Mouse (Mus musculus) heart, embryonic 10.5 days (tissue): ENCODE results near the gene Fut8. TPM values are rescaled to one million over a fixed set of nuclear protein-coding genes. Genes with fewer than 3 reads are reported as not detected.
"Not testable (repeated sequence)": the region's sequence is repeated elsewhere in the genome, so short reads cannot be mapped to it uniquely, and the experiment has no call there.

ENCODE experiments used
- DNase-seq: peaks from one replicate; pipeline ENCODE4 v3.0.0-alpha.2; 2017; ENCODE audit warnings: low spot score
- H3K27ac ChIP-seq: fragments of 300-500 bp; sonication (generic); 2 replicates; pipeline ENCODE4 v1.5.1; 2016; ENCODE audit warnings: mild to moderate bottlenecking
- H3K27me3 ChIP-seq: fragments of 300-500 bp; sonication (generic); 2 replicates; pipeline ENCODE4 v1.6.1; 2016; ENCODE audit warnings: mild to moderate bottlenecking; ENCODE audit not compliant: poor library complexity, insufficient read depth, severe bottlenecking
- H3K36me3 ChIP-seq: fragments of 300-500 bp; sonication (generic); 2 replicates; pipeline ENCODE4 v1.6.1; 2016; ENCODE audit warnings: mild to moderate bottlenecking, moderate library complexity
- H3K4me1 ChIP-seq: fragments of 300-500 bp; sonication (generic); 2 replicates; pipeline ENCODE4 v1.6.1; 2016; ENCODE audit warnings: mild to moderate bottlenecking
- H3K4me3 ChIP-seq: fragments of 300-500 bp; sonication (generic); 2 replicates; pipeline ENCODE4 v1.5.1; 2016; ENCODE audit warnings: mild to moderate bottlenecking, moderate library complexity
- H3K9me3 ChIP-seq: fragments of 300-500 bp; sonication (generic); 2 replicates; pipeline ENCODE4 v1.6.1; 2016; ENCODE audit warnings: mild to moderate bottlenecking, moderate library complexity
- WGBS: fragments of 180-500 bp; shearing (Covaris S2); methylation state at CpG from one replicate; pipeline ENCODE4 v1.1.7; 2016; 5-methylcytosine and 5-hydroxymethylcytosine counted together
- polyA plus RNA-seq: library from polyadenylated mRNA; unstranded; fragments of >200 nt; fragmentation: Nextera tagmentation; extraction: Ambion mirVana; gene quantifications from 2 replicates; pipeline ENCODE4 v1.2.1, GENCODE M21; 2016

The Fut8 gene
- polyA plus RNA-seq, 1 experiment from 2014 or later: 21.6 TPM

GRCm38 (mm10) chr12:77225727-77226126, 12.2 kb upstream of the Fut8 start:
- H3K4me3 ChIP-seq: no peak overlapping the region

DNA sequence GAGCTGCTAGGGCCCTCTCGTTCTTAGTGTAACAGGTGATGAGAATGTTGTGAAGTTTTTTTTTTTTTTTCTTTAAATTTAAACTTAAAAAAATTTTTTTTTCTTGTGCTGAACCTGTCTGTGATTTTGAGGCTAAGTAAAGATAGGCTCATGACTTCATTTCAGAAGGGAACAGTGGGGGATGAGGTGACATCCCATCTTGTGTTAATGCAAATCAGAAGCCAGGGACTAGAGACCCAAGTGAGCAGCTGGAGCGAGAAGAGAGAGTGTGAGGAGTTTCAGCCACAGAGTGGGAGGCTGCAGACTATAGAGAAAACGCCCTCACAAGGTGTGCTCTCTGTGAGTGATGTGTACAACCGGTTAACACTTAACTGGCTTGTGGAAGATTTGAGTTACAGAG, 2.0 kb upstream of the Fut8 start:
- no peaks in the 10 kb centered on the region for H3K36me3 ChIP-seq
- H3K27ac ChIP-seq: no peak overlapping the region
- 44% methylated on average over 4 of the region's 4 CpGs for WGBS
- no peak for DNase-seq
- no peaks in the 10 kb centered on the region for H3K27me3 ChIP-seq
- no peak overlapping the region for H3K4me3 ChIP-seq
- H3K4me1 ChIP-seq: no peaks in the 10 kb centered on the region
- H3K9me3 ChIP-seq: no peaks in the 10 kb centered on the region

More at GRCm38 (mm10) chr12:77225727-77226126, 12.2 kb upstream of the Fut8 start:
- no peaks in the 10 kb centered on the region for H3K4me1 ChIP-seq
- no peak for DNase-seq
- H3K27me3 ChIP-seq: 0 out of 2 replicates have a peak, but pooled peaks cover 4% of the 10 kb centered on the region
- H3K9me3 ChIP-seq: no peaks in the 10 kb centered on the region
- WGBS: 73% methylated on average over 3 of the region's 3 CpGs
- H3K27ac ChIP-seq: no peak overlapping the region
- H3K36me3 ChIP-seq: no peaks in the 10 kb centered on the region

DNA sequence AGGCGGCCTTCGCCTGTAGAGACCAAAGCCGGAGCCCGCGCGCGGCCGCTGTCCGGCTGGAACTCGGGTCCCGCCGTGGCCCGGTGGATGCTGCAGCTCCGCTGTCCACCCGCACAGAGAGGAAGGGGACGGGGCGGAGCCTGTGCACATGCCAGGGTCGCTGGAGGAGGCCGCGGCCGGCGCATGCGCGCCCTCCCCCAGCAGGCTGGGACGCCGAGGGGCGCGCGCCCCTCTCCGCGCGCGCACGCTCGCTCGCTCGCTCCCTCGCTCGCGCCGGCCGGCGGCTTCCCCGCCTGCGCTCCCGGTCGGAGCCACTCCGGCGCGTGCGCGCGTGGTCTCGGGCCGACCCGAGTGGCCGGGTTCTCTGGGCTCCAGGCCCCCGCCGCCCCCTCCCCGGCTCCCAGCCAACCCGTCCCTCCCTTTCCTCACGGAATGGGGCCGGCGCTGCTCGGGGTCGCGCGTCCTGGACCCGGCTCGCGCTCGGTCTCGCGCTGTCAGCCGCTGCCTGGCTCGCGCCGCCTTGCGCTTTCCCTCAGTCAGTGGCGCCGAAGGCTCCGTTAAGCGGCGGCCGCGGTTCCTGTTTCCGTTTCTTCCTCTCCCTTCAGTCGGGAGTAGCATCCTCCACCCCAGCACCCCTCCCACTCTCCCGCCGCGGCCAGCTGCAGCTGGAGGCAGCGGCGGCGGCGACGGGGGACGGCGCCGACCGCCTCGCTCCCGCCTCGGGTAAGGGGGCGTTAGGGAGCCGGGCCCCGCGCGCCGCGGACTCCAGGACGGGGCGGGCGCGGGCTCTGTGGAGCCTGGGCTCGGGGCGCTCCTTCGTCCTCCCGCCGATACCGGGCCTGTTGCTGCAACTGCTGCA, 835 bp downstream of the Fut8 start:
- Histone ChIP-seq H3K4me1 (no peaks in the 10 kb centered on the region), H3K27me3 (no peaks in the 10 kb centered on the region), H3K36me3 (no peaks in the 10 kb centered on the region), H3K4me3 (peak overlapping the region; percentile 83), H3K27ac (peak overlapping the region; percentile 95), H3K9me3 (no peaks in the 10 kb centered on the region)
- peak; percentile 92 for DNase-seq
- WGBS: under 1% methylated on average over 115 of the region's 120 CpGs

DNA sequence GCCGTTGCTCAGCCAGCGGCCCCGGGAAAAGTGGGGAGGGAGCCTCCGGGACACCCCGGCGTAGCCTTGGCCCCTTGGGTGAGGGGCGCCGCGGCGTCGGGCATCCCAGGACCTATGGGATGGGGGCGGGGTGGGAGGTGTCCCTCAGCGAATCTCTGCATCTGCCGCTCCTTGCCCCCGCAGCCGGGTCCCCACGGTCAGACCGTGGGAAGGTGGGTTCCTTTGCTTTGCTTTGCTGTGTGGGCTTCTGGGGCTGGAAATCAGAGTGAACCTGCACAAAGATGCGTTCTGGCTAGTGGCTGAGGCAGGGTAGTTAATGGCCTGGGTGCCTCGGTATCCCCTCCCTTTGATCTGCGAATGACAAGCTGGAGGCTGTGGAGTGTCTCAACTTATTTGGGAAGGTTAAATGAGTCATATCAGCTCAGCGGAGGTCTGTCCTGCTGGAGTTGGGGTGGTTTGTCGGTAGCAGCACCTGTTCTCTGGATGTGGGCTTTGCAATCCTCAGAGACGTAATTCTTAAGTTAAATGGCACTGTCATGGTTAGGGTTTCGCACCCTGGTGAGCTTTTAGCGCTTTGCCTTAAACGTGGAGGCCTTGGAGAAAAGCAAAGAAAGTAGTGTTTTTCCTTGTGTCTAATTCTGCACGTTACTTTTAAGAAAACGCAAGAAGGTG, 1.6 kb downstream of the Fut8 start:
- 1% methylated on average over 28 of the region's 29 CpGs for WGBS
- Histone ChIP-seq H3K27ac (peak overlapping the region; percentile 95), H3K27me3 (no peaks in the 10 kb centered on the region), H3K9me3 (no peaks in the 10 kb centered on the region), H3K36me3 (no peaks in the 10 kb centered on the region), H3K4me3 (peak overlapping the region; percentile 83), H3K4me1 (no peaks in the 10 kb centered on the region)
- peak; percentile 75 for DNase-seq

GRCm38 (mm10) chr12:77240372-77240771, 2.4 kb downstream of the Fut8 start:
- Histone ChIP-seq H3K4me3 (no peak overlapping the region), H3K36me3 (no peaks in the 10 kb centered on the region), H3K27me3 (no peaks in the 10 kb centered on the region), H3K9me3 (no peaks in the 10 kb centered on the region), H3K27ac (no peak overlapping the region), H3K4me1 (no peaks in the 10 kb centered on the region)
- no peak for DNase-seq
- WGBS: 59% methylated on average over 6 of the region's 6 CpGs

- 81% methylated on average over 1 of the region's 1 CpGs for WGBS
- Histone ChIP-seq H3K9me3 (no peaks in the 10 kb centered on the region), H3K4me1 (no peaks in the 10 kb centered on the region), H3K36me3 (no peaks in the 10 kb centered on the region), H3K27ac (no peak overlapping the region), H3K27me3 (no peaks in the 10 kb centered on the region), H3K4me3 (no peak overlapping the region)
- DNase-seq: no peak
Measured at GRCm38 (mm10) chr12:77240839-77241238, 2.9 kb downstream of the Fut8 start.

DNA sequence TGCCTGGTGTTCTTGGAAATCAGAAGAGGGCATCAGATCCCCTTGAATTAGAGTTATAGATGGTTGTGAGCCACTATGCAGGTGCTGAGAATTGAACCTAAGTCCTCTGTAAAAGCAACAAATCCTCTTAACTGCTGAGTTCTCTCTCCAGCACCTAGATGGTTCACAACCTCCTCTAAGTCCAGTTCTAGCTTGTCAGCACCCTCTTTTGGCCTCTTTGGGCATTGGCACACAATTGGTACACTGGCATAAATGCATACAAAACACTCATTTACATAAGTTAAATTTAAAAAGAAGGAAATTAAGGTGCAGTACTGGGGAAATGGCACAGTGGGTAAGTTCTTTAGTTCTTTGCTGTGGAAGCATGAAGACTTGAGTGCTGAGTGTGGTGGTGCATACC, 24.7 kb downstream of the Fut8 start:
- DNase-seq: no peak

GRCm38 (mm10) chr12:77263816-77264215, 25.9 kb downstream of the Fut8 start:
- Histone ChIP-seq H3K27me3 (no peaks in the 10 kb centered on the region), H3K27ac (no peak overlapping the region)
- 89% methylated on average over 2 of the region's 2 CpGs for WGBS

More for the DNA sequence above, 24.7 kb downstream of the Fut8 start:
- Histone ChIP-seq H3K27me3 (no peaks in the 10 kb centered on the region), H3K4me1 (no peaks in the 10 kb centered on the region), H3K27ac (no peak overlapping the region), H3K9me3 (no peaks in the 10 kb centered on the region), H3K4me3 (no peak overlapping the region), H3K36me3 (no peaks in the 10 kb centered on the region)

GRCm38 (mm10) chr12:77270694-77271093, 32.8 kb downstream of the Fut8 start:
- 73% methylated on average over 3 of the region's 3 CpGs for WGBS
- H3K36me3 ChIP-seq: no peaks in the 10 kb centered on the region
- DNase-seq: no peak

More at GRCm38 (mm10) chr12:77263816-77264215, 25.9 kb downstream of the Fut8 start:
- Histone ChIP-seq H3K9me3 (no peaks in the 10 kb centered on the region), H3K36me3 (no peaks in the 10 kb centered on the region), H3K4me1 (no peaks in the 10 kb centered on the region), H3K4me3 (no peak overlapping the region)
- no peak for DNase-seq

GRCm38 (mm10) chr12:77288507-77288906, 50.6 kb downstream of the Fut8 start:
- 76% methylated on average over 2 of the region's 2 CpGs for WGBS
- no peak overlapping the region for H3K27ac ChIP-seq
- no peak overlapping the region for H3K4me3 ChIP-seq
- no peaks in the 10 kb centered on the region for H3K4me1 ChIP-seq
- H3K9me3 ChIP-seq: no peaks in the 10 kb centered on the region
- H3K36me3 ChIP-seq: no peaks in the 10 kb centered on the region
- H3K27me3 ChIP-seq: no peaks in the 10 kb centered on the region
- DNase-seq: no peak

More at GRCm38 (mm10) chr12:77270694-77271093, 32.8 kb downstream of the Fut8 start:
- no peaks in the 10 kb centered on the region for H3K27me3 ChIP-seq
- no peaks in the 10 kb centered on the region for H3K9me3 ChIP-seq
- H3K27ac ChIP-seq: no peak overlapping the region
- H3K4me1 ChIP-seq: no peaks in the 10 kb centered on the region
- no peak overlapping the region for H3K4me3 ChIP-seq

- Histone ChIP-seq H3K4me3 (no peak overlapping the region), H3K27ac (no peak overlapping the region), H3K9me3 (no peaks in the 10 kb centered on the region), H3K4me1 (no peaks in the 10 kb centered on the region), H3K27me3 (no peaks in the 10 kb centered on the region), H3K36me3 (no peaks in the 10 kb centered on the region)
- 80% methylated on average over 4 of the region's 4 CpGs for WGBS
- no peak for DNase-seq
Measured at GRCm38 (mm10) chr12:77291017-77291416, 53.1 kb downstream of the Fut8 start.

GRCm38 (mm10) chr12:77291864-77292263, 53.9 kb downstream of the Fut8 start:
- not testable (repeated sequence) for H3K4me1 ChIP-seq, DNase-seq, H3K27me3 ChIP-seq, H3K9me3 ChIP-seq, H3K27ac ChIP-seq, H3K36me3 ChIP-seq, H3K4me3 ChIP-seq
- 77% methylated on average over 2 of the region's 2 CpGs for WGBS
